In the genomic region with DNA sequence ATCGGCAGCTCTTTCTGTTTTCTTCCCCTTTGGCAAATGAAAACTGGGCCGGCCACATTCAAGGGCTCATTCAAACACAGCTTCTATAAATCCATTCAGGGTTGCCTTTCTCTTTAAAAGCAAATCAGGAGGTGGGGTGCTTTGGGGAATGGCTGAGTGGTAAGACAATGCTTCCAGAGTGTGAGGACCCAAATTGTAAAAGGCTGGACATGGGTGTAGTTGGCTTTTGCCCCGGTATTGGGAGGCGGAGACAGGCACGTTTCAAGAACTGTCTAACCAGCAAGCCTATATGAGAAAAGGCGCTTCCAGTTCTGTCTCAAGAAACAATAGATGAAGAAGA, we compare ENCODE assay signal across 8 mouse cellular contexts.
A peak's percentile ranks its signal among the peaks of the same experiment; 100 is the strongest.
DNase-seq lines count a peak whose midpoint lies in the region; ATAC-seq and TF ChIP-seq lines count a peak whose summit lies in the region.

No protein-coding gene starts in this region.

- peak overlapping the region; percentile 64 for H3K4me2 ChIP-seq in heart, postnatal 0 days (ENCODE audit: low read depth, low read length)
- peak overlapping the region; percentile 48 for H3K4me2 ChIP-seq in forebrain, embryonic 16.5 days (ENCODE audit: low read length)
- 0 out of 2 replicates have a peak overlapping the region, but pooled peaks have one; percentile 27 for H3K4me2 ChIP-seq in liver, embryonic 15.5 days

- no peaks in the 10 kb centered on the region for H3K9me3 ChIP-seq in heart, postnatal 0 days (replicated peaks; ENCODE audit: control insufficient read depth, low read length)
- no peaks in the 10 kb centered on the region for H3K9me3 ChIP-seq in forebrain, embryonic 16.5 days (ENCODE audit: control insufficient read depth, low read length)
- H3K9me3 ChIP-seq in liver, embryonic 15.5 days (replicated peaks), result no peaks in the 10 kb centered on the region

- TF ChIP-seq CTCF in heart, postnatal 0 days (IDR thresholded peaks at IDR 0.05; ENCODE audit: low read depth), result no peak

- no peak overlapping the region for H3K27ac ChIP-seq in heart, postnatal 0 days (ENCODE audit: low read depth)
- H3K27ac ChIP-seq in brown adipose tissue, adult 24 weeks (replicated peaks; ENCODE audit: low read depth, low read length), result no peak overlapping the region
- H3K27ac ChIP-seq in forebrain, embryonic 16.5 days (ENCODE audit: low read length), result peak overlapping the region; percentile 86
- H3K27ac ChIP-seq in liver, embryonic 15.5 days (replicated peaks), result no peak overlapping the region

- H3K4me1 ChIP-seq in heart, postnatal 0 days (ENCODE audit: control insufficient read depth, insufficient read depth), result no peaks in the 10 kb centered on the region
- peaks cover 3% of the 10 kb centered on the region; the same call in 1 of the 2 replicates for H3K4me1 ChIP-seq in brown adipose tissue, adult 24 weeks (ENCODE audit: control insufficient read depth, insufficient read depth, insufficient read length, low read length)
- peaks cover 23% of the 10 kb centered on the region for H3K4me1 ChIP-seq in forebrain, embryonic 16.5 days (replicated peaks; ENCODE audit: control insufficient read depth, insufficient read depth, low read length)
- no peaks in the 10 kb centered on the region for H3K4me1 ChIP-seq in liver, embryonic 15.5 days (replicated peaks)

- TF ChIP-seq EP300 in heart, postnatal 0 days (IDR thresholded peaks at IDR 0.05; ENCODE audit: low read depth), result no peak

- 32% methylated on average over 6 of the region's 6 CpGs for WGBS in heart, postnatal 0 days
- WGBS in forebrain, embryonic 16.5 days, result 32% methylated on average over 6 of the region's 6 CpGs
- WGBS in liver, embryonic 15.5 days (ENCODE audit: insufficient replicate concordance), result 36% methylated on average over 6 of the region's 6 CpGs

- peak overlapping the region; percentile 32 for H3K4me3 ChIP-seq in heart, postnatal 0 days (ENCODE audit: low read depth, low read length)
- H3K4me3 ChIP-seq in brown adipose tissue, adult 24 weeks (ENCODE audit: insufficient read depth, low read depth, low read length), result peak overlapping the region; percentile 46; the same call in 1 of the 2 replicates
- no peak overlapping the region for H3K4me3 ChIP-seq in forebrain, embryonic 16.5 days (replicated peaks; ENCODE audit: low read length)
- no peak overlapping the region for H3K4me3 ChIP-seq in liver, embryonic 15.5 days (replicated peaks)

- H3K36me3 ChIP-seq in heart, postnatal 0 days (replicated peaks; ENCODE audit: control insufficient read depth, insufficient read depth, low read length), result no peaks in the 10 kb centered on the region
- H3K36me3 ChIP-seq in forebrain, embryonic 16.5 days (ENCODE audit: control insufficient read depth, insufficient read depth), result no peaks in the 10 kb centered on the region
- H3K36me3 ChIP-seq in liver, embryonic 15.5 days (replicated peaks), result no peaks in the 10 kb centered on the region

- intact Hi-C loops in heart, postnatal 25 days (cut with DNase I), result no loop called here
- intact Hi-C loops in gastrocnemius, postnatal 14 days (cut with DNase I; ENCODE audit: low total_unique reads), result no loop called here

- no peak for ATAC-seq in heart, postnatal 0 days (ENCODE audit: insufficient read depth, low read depth)
- ATAC-seq in forebrain, embryonic 16.5 days, result peak; percentile 37; the same call in 1 of the 2 replicates
- no peak for ATAC-seq in liver, embryonic 15.5 days (ENCODE audit: insufficient read depth)
- no peak for ATAC-seq in cerebellum, adult (ENCODE audit: insufficient number of reproducible peaks, low FRiP score, low TSS enrichment)

- no peaks in the 10 kb centered on the region for H3K27me3 ChIP-seq in heart, postnatal 0 days (ENCODE audit: control insufficient read depth, insufficient read depth, low read length)
- no peaks in the 10 kb centered on the region for H3K27me3 ChIP-seq in forebrain, embryonic 16.5 days (replicated peaks; ENCODE audit: control insufficient read depth, insufficient read depth, low read length)
- no peaks in the 10 kb centered on the region for H3K27me3 ChIP-seq in liver, embryonic 15.5 days

- no peak for DNase-seq in heart, postnatal 0 days (ENCODE audit: low spot score)
- DNase-seq in heart, postnatal 25 days (ENCODE audit: low spot score), result no peak
- DNase-seq in gastrocnemius, postnatal 14 days, result no peak
- no peak for DNase-seq in embryo, embryonic 10.5 days (ENCODE audit: low spot score)

- H3K9ac ChIP-seq in heart, postnatal 0 days (replicated peaks; ENCODE audit: low read depth, low read length), result no peak overlapping the region
- H3K9ac ChIP-seq in forebrain, embryonic 16.5 days (replicated peaks; ENCODE audit: low read depth, low read length), result peak overlapping the region; percentile 35; the same call in 1 of the 2 replicates
- H3K9ac ChIP-seq in liver, embryonic 15.5 days, result no peak overlapping the region

Comparison
In these comparisons a context has a peak if more than half of its experiments do, and no peak if none do; other contexts are left out.
1. H3K4me3 ChIP-seq: peak in heart, postnatal 0 days (single experiment) and brown adipose tissue, adult 24 weeks (single experiment); none in forebrain, embryonic 16.5 days (single experiment) and liver, embryonic 15.5 days (single experiment).
2. Peak in every context shown above with its lines, with median percentiles within 50 percentile points of each other: H3K4me2 ChIP-seq.